Mouse (Mus musculus) embryonic fibroblast, embryonic 13.5 days (primary cell): Measurements from ENCODE around the gene Ssh3.

ENCODE experiments used
- CTCF ChIP-seq: IDR thresholded peaks from 2 replicates; pipeline ENCODE4 v1.5.1; 2011; ENCODE audit warnings: mild to moderate bottlenecking, control low read depth, low read length, moderate library complexity, borderline replicate concordance; ENCODE audit not compliant: insufficient read depth
- POLR2A ChIP-seq: IDR thresholded peaks from 2 replicates; pipeline ENCODE4 v1.6.1; 2011; ENCODE audit warnings: low read depth, mild to moderate bottlenecking, control low read depth, low read length, moderate library complexity

DNA sequence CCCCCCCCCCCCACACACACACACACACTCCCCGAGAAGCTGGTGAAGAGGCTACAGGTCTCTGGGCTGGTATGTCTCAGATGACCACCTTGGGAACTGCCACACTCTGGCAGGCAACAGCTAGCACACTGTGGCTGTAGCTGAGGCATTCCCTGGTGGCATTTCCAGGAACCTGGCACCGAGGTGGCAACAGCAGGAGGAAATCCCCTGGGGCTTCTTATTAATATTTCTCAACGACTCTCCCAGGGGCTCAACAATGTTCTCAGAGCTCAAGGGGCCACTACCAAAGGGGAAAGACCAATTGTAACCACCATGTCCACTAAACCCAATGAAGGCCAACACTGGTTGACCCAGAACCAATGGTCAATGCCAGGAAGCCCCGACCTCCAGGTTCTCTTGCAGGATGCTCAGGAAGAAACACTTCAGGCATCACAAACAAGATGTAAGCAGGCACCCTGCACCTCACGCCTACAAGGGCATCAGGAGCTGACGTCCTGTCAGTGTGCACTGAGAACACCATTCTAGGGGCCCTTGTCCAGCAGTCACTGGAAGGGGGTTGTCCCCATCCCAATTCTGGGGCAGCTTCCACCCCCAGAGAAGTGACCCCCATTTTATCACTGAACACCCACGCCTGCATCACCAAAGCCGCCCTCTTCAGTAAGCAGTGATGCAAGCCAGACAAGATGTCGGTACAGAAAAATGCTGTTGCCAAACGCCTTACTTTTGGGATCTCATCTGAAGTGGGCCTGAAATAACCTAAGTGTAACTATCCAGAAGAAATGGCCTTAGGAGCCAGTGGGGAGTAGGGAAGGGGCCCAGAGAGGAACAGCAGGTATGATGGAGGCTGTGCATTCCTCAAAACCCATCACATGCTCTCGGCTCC is 32.1 kb upstream of the Ssh3 start:
- TF ChIP-seq CTCF (no peak), POLR2A (no peak)
